Mouse (Mus musculus) neural tube, embryonic 14.5 days (tissue): ENCODE results near the gene Mmp15. TPM values are rescaled to one million over a fixed set of nuclear protein-coding genes. Genes with fewer than 3 reads are reported as not detected.

Experiments
- ATAC-seq: fragments of 200-750 bp; cut with Nextera tagmentation; 2 replicates; pipeline ENCODE4 v1.8.0; 2017; ENCODE audit warnings: low read depth, mild to moderate bottlenecking, moderate TSS enrichment, moderate library complexity
- H3K27ac ChIP-seq: fragments of 300-500 bp; sonication (generic); 2 replicates; pipeline ENCODE4 v1.5.1; 2014; ENCODE audit warnings: low read depth, mild to moderate bottlenecking, control low read depth, low read length, moderate library complexity, mixed read lengths
- H3K27me3 ChIP-seq: fragments of 300-500 bp; sonication (generic); 2 replicates; pipeline ENCODE4 v1.6.1; 2014; ENCODE audit warnings: low read length; ENCODE audit not compliant: control insufficient read depth, insufficient read depth
- H3K36me3 ChIP-seq: fragments of 300-500 bp; sonication (generic); 2 replicates; pipeline ENCODE4 v1.6.1; 2014; ENCODE audit warnings: low read length, mixed read lengths; ENCODE audit not compliant: control insufficient read depth, insufficient read depth
- H3K4me1 ChIP-seq: fragments of 300-500 bp; sonication (generic); 2 replicates; pipeline ENCODE4 v1.6.1; 2014; ENCODE audit warnings: low read length; ENCODE audit not compliant: control insufficient read depth, insufficient read depth
- H3K4me2 ChIP-seq: fragments of 300-500 bp; sonication (generic); 2 replicates; pipeline ENCODE4 v1.6.1; 2014; ENCODE audit warnings: mild to moderate bottlenecking, low read depth, low read length, control low read depth
- H3K4me3 ChIP-seq: fragments of 300-500 bp; sonication (generic); 2 replicates; pipeline ENCODE4 v1.5.1; 2014; ENCODE audit warnings: low read depth, low read length, control low read depth, mixed read lengths
- H3K9ac ChIP-seq: fragments of 300-500 bp; sonication (generic); replicated peaks from 2 replicates; pipeline ENCODE4 v1.6.1; 2014; ENCODE audit warnings: low read depth, mild to moderate bottlenecking, control low read depth, low read length, mixed read lengths
- H3K9me3 ChIP-seq: fragments of 300-500 bp; sonication (generic); 2 replicates; pipeline ENCODE4 v1.6.1; 2016; ENCODE audit warnings: low read length; ENCODE audit not compliant: control insufficient read depth
- WGBS: fragments of 180-500 bp; shearing (Covaris S2); extraction: QIAGEN DNeasy Blood & Tissue Kit; methylation state at CpG from one replicate; pipeline ENCODE4 v1.1.7; 2014; 5-methylcytosine and 5-hydroxymethylcytosine counted together
- polyA plus RNA-seq: library from polyadenylated mRNA; unstranded; fragments of >200 nt; fragmentation: Nextera tagmentation; extraction: Ambion mirVana; gene quantifications from 2 replicates; pipeline ENCODE4 v1.2.1, GENCODE M21; 2014

Mmp15 gene
- polyA plus RNA-seq, 1 experiment from 2014 or later, result 19.6 TPM

GRCm38 (mm10) chr8:95320224-95321139, 31.6 kb upstream of the Mmp15 start:
- WGBS, result 3% methylated on average over 41 of the region's 41 CpGs
- ATAC-seq, result peak; percentile 81
- Histone ChIP-seq H3K4me2 (peak overlapping the region; percentile 63), H3K27ac (no peak overlapping the region), H3K36me3 (peaks cover 5% of the 10 kb centered on the region), H3K9ac (peak overlapping the region; percentile 39; the same call in 1 of the 2 replicates), H3K9me3 (no peaks in the 10 kb centered on the region), H3K4me1 (no peaks in the 10 kb centered on the region), H3K4me3 (peak overlapping the region; percentile 36), H3K27me3 (no peaks in the 10 kb centered on the region)

- no peak overlapping the region for H3K27ac ChIP-seq
- no peak for ATAC-seq
- no peak overlapping the region for H3K4me3 ChIP-seq
- no peaks in the 10 kb centered on the region for H3K27me3 ChIP-seq
- peaks cover 25% of the 10 kb centered on the region for H3K36me3 ChIP-seq
- H3K9ac ChIP-seq, result no peak overlapping the region
- 0 out of 2 replicates have a peak, but pooled peaks cover 4% of the 10 kb centered on the region for H3K4me1 ChIP-seq
- H3K9me3 ChIP-seq, result no peaks in the 10 kb centered on the region
- no peak overlapping the region for H3K4me2 ChIP-seq
- 75% methylated on average over 3 of the region's 3 CpGs for WGBS
Observed at GRCm38 (mm10) chr8:95323201-95323600, 28.9 kb upstream of the Mmp15 start.

- Histone ChIP-seq H3K9ac (no peak overlapping the region), H3K27me3 (no peaks in the 10 kb centered on the region), H3K4me1 (0 out of 2 replicates have a peak, but pooled peaks cover 4% of the 10 kb centered on the region), H3K4me3 (no peak overlapping the region), H3K9me3 (no peaks in the 10 kb centered on the region), H3K4me2 (no peak overlapping the region), H3K36me3 (peaks cover 39% of the 10 kb centered on the region), H3K27ac (no peak overlapping the region)
- no peak for ATAC-seq
- WGBS, result 56% methylated on average over 5 of the region's 5 CpGs
Observed at GRCm38 (mm10) chr8:95324646-95325045, 27.4 kb upstream of the Mmp15 start.

- Histone ChIP-seq H3K4me2 (no peak overlapping the region), H3K36me3 (peaks cover 39% of the 10 kb centered on the region), H3K9me3 (no peaks in the 10 kb centered on the region), H3K27me3 (no peaks in the 10 kb centered on the region), H3K9ac (no peak overlapping the region), H3K27ac (no peak overlapping the region), H3K4me3 (no peak overlapping the region), H3K4me1 (peaks cover 14% of the 10 kb centered on the region)
- WGBS, result 90% methylated on average over 5 of the region's 5 CpGs
- ATAC-seq, result no peak
Observed at GRCm38 (mm10) chr8:95326822-95327221, 25.2 kb upstream of the Mmp15 start.

- ATAC-seq, result no peak
- Histone ChIP-seq H3K9me3 (no peaks in the 10 kb centered on the region), H3K27ac (no peak overlapping the region), H3K36me3 (peaks cover 39% of the 10 kb centered on the region), H3K27me3 (no peaks in the 10 kb centered on the region), H3K9ac (no peak overlapping the region), H3K4me1 (peaks cover 14% of the 10 kb centered on the region), H3K4me3 (no peak overlapping the region), H3K4me2 (no peak overlapping the region)
- WGBS, result 80% methylated on average over 46 of the region's 46 CpGs
Observed at GRCm38 (mm10) chr8:95327866-95328465, 24.1 kb upstream of the Mmp15 start.

- peak overlapping the region; percentile 96 for H3K9ac ChIP-seq
- peak overlapping the region; percentile 83 for H3K4me2 ChIP-seq
- H3K4me3 ChIP-seq, result peak overlapping the region; percentile 90
- WGBS, result 93% methylated on average over 1 of the region's 1 CpGs
- H3K9me3 ChIP-seq, result no peaks in the 10 kb centered on the region
- no peaks in the 10 kb centered on the region for H3K27me3 ChIP-seq
- ATAC-seq, result no peak
- peaks cover 35% of the 10 kb centered on the region for H3K36me3 ChIP-seq
- H3K27ac ChIP-seq, result no peak overlapping the region; the same call in 1 of the 2 replicates
- peaks cover 14% of the 10 kb centered on the region for H3K4me1 ChIP-seq
Observed at GRCm38 (mm10) chr8:95330367-95330766, 21.7 kb upstream of the Mmp15 start.

- Histone ChIP-seq H3K27ac (peak overlapping the region; percentile 87), H3K36me3 (peaks cover 34% of the 10 kb centered on the region), H3K4me2 (peak overlapping the region; percentile 83), H3K4me3 (peak overlapping the region; percentile 90), H3K27me3 (no peaks in the 10 kb centered on the region), H3K4me1 (peaks cover 14% of the 10 kb centered on the region), H3K9me3 (no peaks in the 10 kb centered on the region), H3K9ac (peak overlapping the region; percentile 96)
- ATAC-seq, result peak; percentile 56
- WGBS, result under 1% methylated on average over 34 of the region's 38 CpGs
Observed at GRCm38 (mm10) chr8:95331156-95331719, 20.8 kb upstream of the Mmp15 start.

GRCm38 (mm10) chr8:95331720-95332436, 20.2 kb upstream of the Mmp15 start, which contains the start of the genes Zfp319 and Usb1:
Gene Zfp319 (minus strand): TSS chr8:95331950.
Gene Usb1 (plus strand): TSS chr8:95332284.
- H3K4me3 ChIP-seq, result peak within 1 kb of the TSS; percentile 90
- peak; percentile 93 for ATAC-seq
- H3K9ac ChIP-seq, result peak within 1 kb of the TSS; percentile 96
- no peaks in the 10 kb centered on the region for H3K9me3 ChIP-seq
- H3K27ac ChIP-seq, result peak within 1 kb of the TSS; percentile 87
- peaks cover 10% of the 10 kb centered on the region for H3K4me1 ChIP-seq
- H3K36me3 ChIP-seq, result peaks cover 27% of the 10 kb centered on the region
- H3K27me3 ChIP-seq, result no peaks in the 10 kb centered on the region
- peak within 1 kb of the TSS; percentile 83 for H3K4me2 ChIP-seq
- under 1% methylated on average over 76 of the region's 80 CpGs for WGBS
